7 mouse cellular contexts compared by ENCODE assay signal in genomic region chr1:72582947-72583731, GRCm38 (mm10). TPM values are rescaled to one million over a fixed set of nuclear protein-coding genes. Genes with fewer than 3 reads are reported as not detected.
DNase-seq lines count a peak whose midpoint lies in the region; ATAC-seq lines count a peak whose summit lies in the region.

TSS of gene Smarcal1 (plus strand) at chr1:72583251.

- H3K27me3 ChIP-seq in intestine, embryonic 16.5 days (replicated peaks; ENCODE audit: control insufficient read depth, insufficient read depth, low read length): no peaks in the 10 kb centered on the region
- H3K27me3 ChIP-seq in midbrain, embryonic 11.5 days (ENCODE audit: control insufficient read depth, insufficient read depth, low read length): no peaks in the 10 kb centered on the region

- H3K4me2 ChIP-seq in intestine, embryonic 16.5 days (ENCODE audit: low read depth, low read length): peak within 1 kb of the TSS; percentile 77
- peak within 1 kb of the TSS; percentile 49 for H3K4me2 ChIP-seq in midbrain, embryonic 11.5 days

- peak; percentile 100 for ATAC-seq in intestine, embryonic 16.5 days
- peak; percentile 100 for ATAC-seq in midbrain, embryonic 11.5 days (ENCODE audit: low FRiP score)

- H3K9me3 ChIP-seq in intestine, embryonic 16.5 days (ENCODE audit: control insufficient read depth, low read length): no peaks in the 10 kb centered on the region
- no peaks in the 10 kb centered on the region for H3K9me3 ChIP-seq in midbrain, embryonic 11.5 days (ENCODE audit: control insufficient read depth, low read length)

- peak within 1 kb of the TSS; percentile 77 for H3K27ac ChIP-seq in intestine, embryonic 16.5 days (ENCODE audit: low read length)
- peak within 1 kb of the TSS; percentile 30; the same call in 1 of the 2 replicates for H3K27ac ChIP-seq in midbrain, embryonic 11.5 days (ENCODE audit: low read depth, low read length)

- H3K36me3 ChIP-seq in intestine, embryonic 16.5 days (ENCODE audit: control insufficient read depth, insufficient read depth, low read length): no peaks in the 10 kb centered on the region
- peaks cover 6% of the 10 kb centered on the region; the same call in 1 of the 2 replicates for H3K36me3 ChIP-seq in midbrain, embryonic 11.5 days (ENCODE audit: control insufficient read depth, insufficient read depth, low read length)

- peak within 1 kb of the TSS; percentile 80 for H3K4me3 ChIP-seq in intestine, embryonic 16.5 days (ENCODE audit: low read length)
- peak within 1 kb of the TSS; percentile 60 for H3K4me3 ChIP-seq in midbrain, embryonic 11.5 days (ENCODE audit: low read depth, low read length)

- intact Hi-C loops in left cerebral cortex, postnatal 36 days (cut with DNase I): loop anchor here (5.0 kb wide), 1 partner anchor 276 kb away; the partner anchor contains the start of gene Xrcc5

- under 1% methylated on average over 25 of the region's 25 CpGs for WGBS in intestine, embryonic 16.5 days
- WGBS in midbrain, embryonic 11.5 days: under 1% methylated on average over 25 of the region's 25 CpGs

- peaks cover 7% of the 10 kb centered on the region for H3K4me1 ChIP-seq in intestine, embryonic 16.5 days (ENCODE audit: control insufficient read depth, insufficient read depth, low read length)
- peaks cover 6% of the 10 kb centered on the region for H3K4me1 ChIP-seq in midbrain, embryonic 11.5 days (ENCODE audit: control insufficient read depth, insufficient read depth, low read length)

- peak within 1 kb of the TSS; percentile 77 for H3K9ac ChIP-seq in intestine, embryonic 16.5 days (ENCODE audit: low read depth, low read length)
- H3K9ac ChIP-seq in midbrain, embryonic 11.5 days (ENCODE audit: low read length): peak within 1 kb of the TSS; percentile 71

- peak; percentile 95 for DNase-seq in adrenal gland, adult 8-10 months
- DNase-seq in embryo, embryonic 9.5 days (ENCODE audit: extremely low spot score): peak; percentile 94
- peak; percentile 69 to 89 for DNase-seq in gastrocnemius, postnatal 4 days (ENCODE audit: low spot score in 2 of 2)
- DNase-seq in left cerebral cortex, postnatal 36 days (ENCODE audit: low spot score in 2 of 2): peak; percentile 96 to 98
- DNase-seq in midbrain, embryonic 11.5 days (ENCODE audit: low spot score, missing footprints): peak; percentile 100
- DNase-seq in skeletal muscle tissue, adult 2 months (ENCODE audit: low read depth, low spot score): peak; percentile 91

RNA-seq across cellular contexts. Expression of gene Smarcal1, which starts in this region (rescaled TPM):
- total RNA-seq in adrenal gland, adult 8-10 months (2022): 10 to 100 TPM; 59.2 to 75.5 (median 64.6) TPM
- total RNA-seq in gastrocnemius, postnatal 4 days (2021): 10 to 100 TPM; 26.3 to 27.6 TPM
- 16.2 and 16.4 TPM in 2 replicates for polyA plus RNA-seq in intestine, embryonic 16.5 days (2015; fragmentation: Nextera tagmentation; extraction: Ambion mirVana)
- total RNA-seq in left cerebral cortex, postnatal 36 days (2021): 10 to 100 TPM; 62.2 to 64.9 TPM
- 30.9 and 33.4 TPM in 2 replicates for polyA plus RNA-seq in midbrain, embryonic 11.5 days (2014; fragmentation: Nextera tagmentation; extraction: Ambion mirVana)

Comparison
In these comparisons a context has a peak if more than half of its experiments do, and no peak if none do; other contexts are left out.
1. Peak in every context shown above with its lines: DNase-seq, ATAC-seq, H3K4me3 ChIP-seq and H3K27ac ChIP-seq.